Mouse (Mus musculus): ENCODE results near the gene Ngb. TPM values are rescaled to one million over a fixed set of nuclear protein-coding genes. Genes with fewer than 3 reads are reported as not detected.

Gene Ngb
- total RNA-seq, 2 experiments from 2014 or later = not detected

GRCm38 (mm10) chr12:87093249-87093648 is 9.1 kb downstream of the Ngb start:
- no peak for DNase-seq (ENCODE audit: low spot score in 2 of 2)

- no peak for DNase-seq (ENCODE audit: low spot score in 2 of 2)
Measured at GRCm38 (mm10) chr12:87091916-87092315, 10.4 kb downstream of the Ngb start.

GRCm38 (mm10) chr12:87089701-87090100 is 12.6 kb downstream of the Ngb start:
- DNase-seq (ENCODE audit: low spot score in 2 of 2) = no peak

- no peak for DNase-seq (ENCODE audit: low spot score in 2 of 2)
Measured at GRCm38 (mm10) chr12:87089255-87089654, 13.1 kb downstream of the Ngb start.

GRCm38 (mm10) chr12:87088331-87088730 is 14.0 kb downstream of the Ngb start:
- DNase-seq (ENCODE audit: low spot score in 2 of 2) = no peak

GRCm38 (mm10) chr12:87087236-87087635 is 15.1 kb downstream of the Ngb start:
- no peak for DNase-seq (ENCODE audit: low spot score in 2 of 2)

- no peak for DNase-seq (ENCODE audit: low spot score in 2 of 2)
Measured at GRCm38 (mm10) chr12:87082797-87083196, 19.5 kb downstream of the Ngb start.

GRCm38 (mm10) chr12:87076610-87077009 is 25.7 kb downstream of the Ngb start:
- DNase-seq (ENCODE audit: low spot score in 2 of 2) = no peak

DNA sequence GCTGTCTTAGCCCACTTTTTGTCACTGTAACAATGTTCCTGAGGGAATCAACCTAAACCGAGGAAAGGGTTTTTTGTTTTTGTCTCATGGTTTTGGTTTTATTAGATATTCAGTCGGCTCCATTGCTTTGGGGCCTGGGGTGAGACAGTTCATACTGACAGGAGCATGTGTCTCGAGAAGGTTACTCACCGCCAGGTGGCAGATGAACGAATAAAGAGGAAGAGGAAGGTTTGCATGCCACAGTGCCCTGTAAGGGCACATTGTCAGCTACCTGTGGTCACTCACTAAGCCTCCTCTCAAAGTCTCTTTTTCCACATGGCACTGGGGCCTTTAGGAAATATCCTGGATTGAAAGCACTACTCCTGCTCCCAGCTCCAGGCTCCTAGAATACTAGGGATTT is 31.8 kb downstream of the Ngb start:
- no peak for DNase-seq (ENCODE audit: low spot score in 2 of 2)

- DNase-seq (ENCODE audit: low spot score in 2 of 2) = peak in 1 of 2 experiments; percentile 27
Measured at GRCm38 (mm10) chr12:87066429-87066828, 35.9 kb downstream of the Ngb start.

- DNase-seq (ENCODE audit: low spot score in 2 of 2) = peak in 1 of 2 experiments; percentile 24
Measured at GRCm38 (mm10) chr12:87065446-87065845, 36.9 kb downstream of the Ngb start.

- no peak for DNase-seq (ENCODE audit: low spot score in 2 of 2)
Measured at GRCm38 (mm10) chr12:87057066-87057465, 45.3 kb downstream of the Ngb start.

DNA sequence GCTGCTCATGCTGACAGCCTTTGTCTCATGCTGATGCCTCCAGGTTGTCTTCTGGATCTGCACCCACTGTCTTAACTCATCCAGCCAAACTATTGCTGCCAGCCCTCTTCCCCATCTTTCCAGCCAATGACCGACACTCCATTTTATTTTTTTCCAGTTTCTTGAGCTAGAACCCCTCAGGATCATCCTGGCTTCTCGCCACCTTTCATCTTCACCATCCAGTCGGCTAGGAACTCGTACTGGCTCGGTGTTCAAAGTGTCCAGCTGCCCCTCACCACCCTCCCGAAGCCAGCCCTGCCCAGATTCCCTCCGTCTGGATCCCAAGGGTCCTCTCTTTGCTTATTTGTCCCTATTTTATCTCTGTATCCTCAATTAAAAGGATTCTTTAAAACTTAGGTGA is 47.5 kb downstream of the Ngb start:
- DNase-seq (ENCODE audit: low spot score in 2 of 2) = no peak

- DNase-seq (ENCODE audit: low spot score in 2 of 2) = peak; percentile 66 to 82
Measured at GRCm38 (mm10) chr12:87052661-87053321, 49.5 kb downstream of the Ngb start.

GRCm38 (mm10) chr12:87047536-87047935 is 54.8 kb downstream of the Ngb start:
- DNase-seq (ENCODE audit: low spot score in 2 of 2) = no peak

Other genes starting within 250 kb of the Ngb start
- gene Irf2bpl, start 217.7 kb downstream of the Ngb start, total RNA-seq (2021) = 10 to 100 TPM; 43.2 to 44.8 TPM
- 10 to 100 TPM; 21.5 to 31.1 TPM for gene Cipc, start 155.5 kb downstream of the Ngb start, total RNA-seq (2021)
- gene Zdhhc22, start 112.1 kb downstream of the Ngb start, total RNA-seq (2021) = not detected
- gene Tmem63c, start 81.2 kb downstream of the Ngb start, total RNA-seq (2021) = under 1 TPM; 0.10 to 0.16 TPM
- gene Gstz1, start 44.6 kb upstream of the Ngb start, total RNA-seq (2021) = 10 to 100 TPM; 52.4 to 56.7 TPM
- 10 to 100 TPM; 12.3 to 14.6 TPM for gene Pomt2, start 45.4 kb upstream of the Ngb start, total RNA-seq (2021)
- under 1 TPM; 0.36 to 0.86 TPM for gene Samd15, start 97.2 kb upstream of the Ngb start, total RNA-seq (2021)
- gene Tmed8, start 97.9 kb upstream of the Ngb start, total RNA-seq (2021) = 1 to 10 TPM; 3.8 to 4.6 TPM
- gene Noxred1, start 136.2 kb upstream of the Ngb start, total RNA-seq (2021) = under 1 TPM in 1 of 2 experiments, not detected in 1; 0.22 TPM
- 10 to 100 TPM; 18.1 to 20.7 TPM for gene Vipas39, start 163.7 kb upstream of the Ngb start, total RNA-seq (2021)
- gene Ahsa1, start 163.9 kb upstream of the Ngb start, total RNA-seq (2021) = 100 to 1,000 TPM; 102 to 104 TPM
- under 1 TPM; 0.25 to 0.41 TPM for gene Ism2, start 197.2 kb upstream of the Ngb start, total RNA-seq (2021)

Measured in gastrocnemius, postnatal 4 days (tissue).